Mouse (Mus musculus) T-helper 2 cell (primary cell): ENCODE measurements around the gene Fars2.
"Not testable (repeated sequence)": the region's sequence is repeated elsewhere in the genome, so short reads cannot be mapped to it uniquely, and the experiment has no call there.

Experiments used
- in situ Hi-C: fragments of 300-600 bp; cut with MboI, MseI; formaldehyde crosslinking; loops from one replicate; pipeline ENCODE4 v1.15.1; 2025; ENCODE audit warnings: high pct_unique_total_duplicates

The Fars2 gene

DNA sequence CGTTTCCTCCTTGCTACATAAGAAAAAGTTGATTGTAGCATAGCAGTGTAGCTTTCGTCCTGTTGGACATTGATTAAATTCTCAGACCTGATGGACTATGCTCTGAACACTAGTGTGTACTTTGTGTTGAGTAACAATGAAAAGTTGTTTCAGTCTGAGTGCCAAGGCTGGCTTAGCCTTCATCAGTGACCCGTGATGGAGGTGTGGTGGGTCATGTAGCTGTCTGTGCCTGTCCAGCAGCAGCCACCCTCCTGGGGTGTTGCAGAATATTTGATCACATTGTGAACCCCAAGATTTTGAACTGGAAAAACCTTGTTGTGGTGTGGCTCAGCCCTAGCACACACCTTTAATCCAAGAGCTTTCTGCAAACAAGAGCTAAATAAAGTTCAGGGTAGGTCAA lies 343.3 kb downstream of the Fars2 start:
- in situ Hi-C loops, result no loop called here

DNA sequence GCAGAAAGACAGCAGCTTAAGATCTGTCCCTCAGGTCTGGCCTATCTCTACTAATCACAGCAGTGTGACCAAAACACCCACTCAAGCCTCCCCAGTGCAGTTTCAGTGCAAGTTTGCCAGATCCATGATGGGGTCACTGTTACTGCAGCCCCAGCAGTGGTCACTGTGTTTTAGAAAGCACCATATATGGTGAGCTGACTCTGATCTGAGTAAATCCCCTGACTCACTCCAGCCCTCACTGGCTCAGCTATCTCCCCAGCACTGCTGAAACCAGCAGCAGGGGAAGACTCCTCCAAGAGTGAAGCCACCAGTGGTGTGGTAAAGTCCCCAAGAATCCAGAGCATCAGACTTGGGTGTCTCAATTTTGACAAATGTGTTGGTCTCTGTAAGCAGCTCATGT lies 346.5 kb downstream of the Fars2 start:
- in situ Hi-C loops, result no loop called here

DNA sequence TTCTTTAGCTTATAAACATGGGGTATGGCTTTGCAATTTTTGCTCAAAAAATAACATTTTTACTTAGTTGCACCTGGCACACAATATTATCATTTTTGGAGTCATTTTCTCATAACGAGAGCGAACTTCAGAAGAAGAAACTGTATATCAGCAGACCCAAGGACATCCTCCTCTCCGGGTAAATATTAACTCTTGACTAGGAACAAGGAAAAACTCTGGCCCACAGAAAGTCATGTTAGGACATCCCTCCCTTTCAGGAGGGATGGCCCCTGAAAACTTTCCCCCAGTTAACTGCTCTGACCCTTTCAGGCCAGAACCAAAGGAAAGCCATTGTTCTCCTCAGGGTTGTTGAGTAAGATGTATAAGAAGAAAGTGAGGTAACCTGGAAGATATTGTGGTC lies 348.9 kb downstream of the Fars2 start:
- in situ Hi-C loops, result not testable (repeated sequence)

- in situ Hi-C loops, result no loop called here
Measured at GRCm38 (mm10) chr13:36466515-36466921, 349.3 kb downstream of the Fars2 start.

- in situ Hi-C loops, result no loop called here
Measured at GRCm38 (mm10) chr13:36467849-36468248, 350.6 kb downstream of the Fars2 start.

DNA sequence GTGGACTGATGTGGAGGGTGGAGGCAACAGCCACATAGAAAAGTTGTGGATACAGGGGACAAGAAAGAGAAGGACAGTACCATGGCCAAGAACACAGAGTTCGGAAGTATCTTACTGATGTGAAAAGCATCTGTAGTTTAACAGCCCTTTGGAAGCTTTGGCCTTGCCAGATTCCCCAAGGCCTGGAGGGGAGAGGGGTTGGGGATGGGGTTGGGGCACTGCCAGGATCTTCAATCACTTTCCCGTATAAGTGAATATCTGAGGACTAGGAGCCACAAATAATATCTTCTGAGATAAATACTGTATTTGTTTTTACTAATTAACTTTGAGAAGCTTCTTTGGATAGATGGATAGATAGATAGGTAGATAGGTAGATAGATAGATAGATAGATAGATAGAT lies 351.8 kb downstream of the Fars2 start:
- in situ Hi-C loops, result no loop called here

GRCm38 (mm10) chr13:36469412-36470125 lies 352.4 kb downstream of the Fars2 start:
- in situ Hi-C loops, result no loop called here

DNA sequence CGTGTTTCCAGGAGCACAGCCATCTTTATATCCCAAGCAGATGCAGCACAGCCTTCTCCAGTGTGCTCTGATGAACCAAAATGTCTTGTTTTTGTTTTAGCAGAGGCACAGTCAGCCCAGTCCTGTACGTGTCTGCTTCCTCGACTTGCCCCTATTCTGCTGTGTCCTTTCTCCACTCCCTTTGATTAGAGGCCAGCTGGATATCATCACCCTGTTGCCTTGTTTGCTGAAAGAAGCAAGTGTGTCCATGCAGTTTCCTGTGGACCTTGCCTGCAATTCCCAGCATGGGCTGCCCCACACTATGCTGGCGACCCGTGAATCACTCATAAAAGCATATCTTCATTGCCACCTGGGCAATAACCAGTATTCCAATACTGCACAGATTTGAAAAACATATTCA lies 360.4 kb downstream of the Fars2 start:
- in situ Hi-C loops, result no loop called here

DNA sequence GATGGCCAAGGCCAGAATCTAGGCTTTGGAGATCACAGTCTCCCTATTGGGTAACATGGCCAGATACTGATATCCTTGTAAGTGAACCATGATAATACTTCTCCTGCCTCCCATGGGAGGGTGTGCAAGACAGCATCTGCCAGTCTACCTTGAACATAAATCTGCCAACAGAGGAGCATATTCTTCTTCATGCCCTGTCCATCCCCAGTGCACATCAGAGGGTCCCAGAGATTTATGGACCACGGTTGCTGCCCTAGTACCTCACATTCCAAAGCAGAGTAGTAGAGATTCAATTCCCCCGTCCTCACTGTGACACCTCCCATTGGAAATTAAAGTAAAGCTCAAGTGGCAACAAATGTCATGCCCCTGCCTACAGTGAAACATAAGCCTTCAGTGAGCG lies 361.0 kb downstream of the Fars2 start:
- in situ Hi-C loops, result no loop called here

DNA sequence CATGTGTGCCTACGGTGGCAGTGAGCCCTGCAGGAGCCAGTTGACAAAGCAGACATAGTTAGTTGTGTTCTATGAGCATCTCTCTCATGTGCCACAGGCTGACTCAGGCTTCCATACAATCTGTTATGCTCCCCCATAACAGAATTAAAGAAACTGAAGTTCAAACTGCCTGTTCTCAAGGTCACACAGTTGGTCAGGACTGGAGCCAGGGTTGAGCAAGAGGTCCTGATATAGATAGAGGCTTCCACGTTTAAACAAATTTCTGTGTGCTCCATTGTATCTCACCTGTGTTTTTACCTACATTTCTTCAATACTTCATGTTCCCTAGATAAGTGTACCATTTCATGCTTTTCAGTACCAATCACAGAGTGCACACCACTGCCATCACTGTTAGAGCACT lies 362.9 kb downstream of the Fars2 start:
- in situ Hi-C loops, result no loop called here

DNA sequence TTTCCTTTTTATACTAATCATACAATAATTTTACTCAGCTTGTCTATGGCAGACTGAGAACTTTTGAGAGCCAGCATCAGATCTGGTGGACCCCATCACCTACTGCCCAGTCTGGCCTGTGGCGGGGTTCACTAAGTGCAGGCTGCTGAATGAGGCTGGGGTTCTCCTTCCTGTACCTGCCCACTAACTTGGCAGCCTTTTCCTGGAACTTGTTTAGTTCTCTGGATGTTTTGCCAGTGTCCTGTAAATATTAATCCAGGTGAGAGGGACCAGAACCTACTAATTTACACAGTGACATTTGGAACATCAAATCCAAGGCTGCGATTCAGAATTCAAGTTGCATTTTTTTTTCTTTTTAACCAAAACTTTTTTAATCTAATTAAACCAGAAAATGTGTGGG lies 367.2 kb downstream of the Fars2 start:
- in situ Hi-C loops, result no loop called here

DNA sequence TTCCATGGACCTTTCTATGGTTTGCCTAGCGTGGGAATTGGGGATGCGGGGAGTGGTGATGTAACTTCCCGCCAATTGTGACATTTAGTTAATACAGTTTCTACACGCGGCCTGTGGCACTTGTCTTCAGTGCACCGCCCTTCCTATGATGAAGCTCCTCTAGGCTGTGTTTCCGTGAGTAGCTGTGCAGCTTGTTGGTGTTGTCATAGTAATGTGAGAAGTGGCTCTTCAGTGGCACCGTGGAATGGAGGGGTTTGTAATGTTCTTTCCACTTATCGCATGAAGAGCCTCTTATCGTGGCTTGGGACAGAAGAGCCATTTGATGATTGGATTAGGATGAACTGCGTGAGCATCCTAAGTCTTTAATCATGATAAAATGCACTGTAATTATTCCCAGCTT lies 369.5 kb downstream of the Fars2 start:
- in situ Hi-C loops, result no loop called here

GRCm38 (mm10) chr13:36489365-36489764 lies 372.2 kb downstream of the Fars2 start:
- in situ Hi-C loops, result no loop called here

GRCm38 (mm10) chr13:36490612-36491011 lies 373.4 kb downstream of the Fars2 start:
- in situ Hi-C loops, result no loop called here

DNA sequence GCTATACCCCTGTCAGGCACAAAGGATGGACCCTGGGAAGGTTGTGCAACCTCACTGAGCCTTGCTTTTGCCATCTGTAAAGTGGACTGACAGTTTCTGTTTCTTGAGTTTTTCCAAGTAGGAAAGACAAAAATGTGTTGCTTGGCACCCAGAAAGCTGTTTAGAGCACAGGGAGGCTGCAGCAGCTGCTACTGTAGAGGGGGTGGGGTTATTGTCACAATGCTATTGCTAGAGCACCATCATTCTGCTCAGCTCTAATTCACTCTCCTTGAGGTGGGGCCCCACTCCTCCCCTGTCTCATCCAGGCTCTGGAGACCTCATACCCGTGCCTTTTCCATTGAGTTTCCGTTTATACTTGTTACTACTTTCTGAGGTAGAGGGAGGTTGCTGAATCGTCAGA lies 375.2 kb downstream of the Fars2 start:
- in situ Hi-C loops, result no loop called here

- in situ Hi-C loops, result no loop called here
Measured at GRCm38 (mm10) chr13:36493294-36493693, 376.1 kb downstream of the Fars2 start.

- in situ Hi-C loops, result no loop called here
Measured at GRCm38 (mm10) chr13:36493762-36494161, 376.6 kb downstream of the Fars2 start.

DNA sequence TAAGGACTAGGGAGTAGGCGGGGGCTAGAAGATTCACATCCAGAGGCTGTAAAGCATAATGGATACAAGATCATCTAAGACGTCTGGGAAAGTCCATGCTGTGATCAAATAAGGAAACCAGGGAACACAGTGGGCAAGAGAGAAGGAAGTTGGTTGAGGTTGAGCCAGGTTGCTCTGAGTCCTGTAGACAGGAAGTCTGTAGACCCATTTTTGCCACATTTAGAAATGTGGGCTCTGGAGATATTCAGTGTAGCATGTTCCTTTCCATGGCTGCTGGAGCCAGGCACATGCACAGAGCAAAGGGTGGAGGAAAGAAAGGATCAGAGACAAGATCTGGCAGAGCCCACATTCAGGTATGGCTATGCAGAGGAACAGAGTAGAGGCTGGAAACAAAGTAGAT lies 378.8 kb downstream of the Fars2 start:
- in situ Hi-C loops, result no loop called here

DNA sequence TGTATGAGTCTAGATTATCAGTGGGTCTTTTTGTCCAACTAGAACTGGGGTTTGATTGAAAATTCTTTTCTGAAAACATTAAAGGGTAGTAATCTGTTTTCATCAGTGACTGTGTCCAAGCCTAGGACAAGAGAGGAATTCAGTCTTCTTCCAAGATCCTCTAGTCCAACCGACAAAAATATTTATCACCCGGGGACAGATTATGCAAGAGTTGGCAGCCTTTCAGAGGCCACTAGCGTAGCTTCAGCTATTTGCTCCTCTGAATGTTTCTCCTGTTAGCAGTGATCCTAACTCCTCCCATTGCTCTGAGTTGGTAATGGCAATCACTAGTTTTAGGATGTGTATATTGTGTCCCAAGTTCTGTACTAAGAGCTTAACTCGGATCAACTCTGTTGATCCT lies 380.1 kb downstream of the Fars2 start:
- in situ Hi-C loops, result no loop called here

- in situ Hi-C loops, result no loop called here
Measured at GRCm38 (mm10) chr13:36500370-36500905, 383.2 kb downstream of the Fars2 start.

GRCm38 (mm10) chr13:36503551-36503950 lies 386.3 kb downstream of the Fars2 start:
- in situ Hi-C loops, result no loop called here

- in situ Hi-C loops, result no loop called here
Measured at GRCm38 (mm10) chr13:36503991-36504390, 386.8 kb downstream of the Fars2 start.

DNA sequence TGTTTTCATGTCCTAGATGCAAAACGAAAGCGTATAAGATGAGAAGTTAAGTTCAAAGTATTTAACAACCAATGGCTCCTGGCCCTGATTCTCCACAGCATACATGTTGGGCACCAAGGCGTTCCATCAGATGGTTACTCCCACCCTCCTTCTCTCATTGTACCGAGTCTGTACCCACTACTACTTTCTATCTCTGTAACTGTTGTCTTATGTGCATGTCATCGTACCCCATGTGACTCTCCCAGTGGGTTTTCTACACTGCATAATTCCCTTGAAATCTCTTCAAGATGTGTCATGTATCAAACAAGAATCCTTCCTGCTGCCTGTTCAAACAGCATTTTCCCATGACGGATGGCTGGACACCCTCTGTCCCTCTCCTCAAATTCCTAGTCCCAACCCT lies 388.5 kb downstream of the Fars2 start:
- in situ Hi-C loops, result no loop called here

DNA sequence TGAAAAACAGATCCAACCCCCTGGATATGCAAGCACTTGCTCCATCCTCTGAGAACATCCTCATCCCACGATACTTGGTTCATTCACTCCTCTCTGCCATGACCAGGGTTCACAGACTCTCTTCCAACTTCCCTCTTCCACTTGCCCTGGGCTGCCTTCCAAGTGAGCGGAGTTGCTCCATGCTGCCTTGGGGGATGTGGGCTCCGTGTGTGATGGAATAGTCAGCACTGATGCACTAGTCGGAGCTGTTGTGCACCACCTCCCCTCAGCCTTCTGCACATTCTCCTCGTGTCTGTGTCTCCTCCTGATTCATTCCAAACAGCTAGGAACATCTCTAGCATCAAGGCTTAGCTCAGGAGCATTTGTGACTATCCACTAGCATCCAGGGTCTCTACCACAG lies 389.1 kb downstream of the Fars2 start:
- in situ Hi-C loops, result no loop called here
